Mouse (Mus musculus) spleen, adult 2 months (tissue): Measurements from ENCODE around the gene Cdr2. TPM values are rescaled to one million over a fixed set of nuclear protein-coding genes. Genes with fewer than 3 reads are reported as not detected.
"Not testable (repeated sequence)": the region's sequence is repeated elsewhere in the genome, so short reads cannot be mapped to it uniquely, and the experiment has no call there.

Experiments
- DNase-seq, 2 experiments: peaks; one replicate each; pipeline versions ENCODE4 v3.0.0 to v3.0.0-alpha.2; 2012 to 2021; ENCODE audit warnings: low spot score in 2 of 2, low read depth in 1 of 2
- H3K27ac ChIP-seq: fragments of 200-500 bp; 2 replicates; pipeline ENCODE4 v1.5.1; 2012; ENCODE audit warnings: low read length, inconsistent platforms; ENCODE audit not compliant: insufficient read depth
- H3K27me3 ChIP-seq: fragments of 200-500 bp; 2 replicates; pipeline ENCODE4 v1.6.1; 2012; ENCODE audit warnings: mild to moderate bottlenecking, moderate library complexity, low read length, inconsistent platforms; ENCODE audit not compliant: control insufficient read depth, insufficient read depth
- H3K36me3 ChIP-seq: fragments of 200-500 bp; 2 replicates; pipeline ENCODE4 v1.6.1; 2012; ENCODE audit warnings: mild to moderate bottlenecking, low read length, inconsistent platforms; ENCODE audit not compliant: control insufficient read depth, insufficient read depth
- H3K4me1 ChIP-seq: fragments of 200-500 bp; 2 replicates; pipeline ENCODE4 v1.6.1; 2011; ENCODE audit warnings: inconsistent platforms; ENCODE audit not compliant: control insufficient read depth, insufficient read depth, insufficient read length
- H3K4me3 ChIP-seq: fragments of 200-500 bp; 2 replicates; pipeline ENCODE4 v1.5.1; 2011; ENCODE audit warnings: mild to moderate bottlenecking, inconsistent platforms; ENCODE audit not compliant: insufficient read depth, insufficient read length; ENCODE audit errors: extremely low read depth
- CTCF ChIP-seq: fragments of 200-500 bp; IDR thresholded peaks from 2 replicates; pipeline ENCODE4 v1.5.1; 2011; ENCODE audit warnings: mild to moderate bottlenecking, inconsistent platforms; ENCODE audit not compliant: insufficient read depth, insufficient read length, insufficient replicate concordance; ENCODE audit errors: extremely low read depth
- POLR2A ChIP-seq: fragments of 200-500 bp; IDR thresholded peaks from 2 replicates; pipeline ENCODE4 v1.6.1; 2011; ENCODE audit warnings: low read depth, low read length, inconsistent platforms
- WGBS: fragments of 180-500 bp; shearing (Covaris S2); methylation state at CpG from one replicate; pipeline ENCODE4 v1.1.7; 2018; 5-methylcytosine and 5-hydroxymethylcytosine counted together
- polyA plus RNA-seq: library from polyadenylated mRNA; depleted of rRNA; stranded (reverse); fragments of >200 nt; gene quantifications from 2 replicates; pipeline ENCODE4 v1.2.3, GENCODE M21; 2012; rRNA removed

Gene Cdr2
- polyA plus RNA-seq = 29.4 and 57.4 TPM in 2 replicates

DNA sequence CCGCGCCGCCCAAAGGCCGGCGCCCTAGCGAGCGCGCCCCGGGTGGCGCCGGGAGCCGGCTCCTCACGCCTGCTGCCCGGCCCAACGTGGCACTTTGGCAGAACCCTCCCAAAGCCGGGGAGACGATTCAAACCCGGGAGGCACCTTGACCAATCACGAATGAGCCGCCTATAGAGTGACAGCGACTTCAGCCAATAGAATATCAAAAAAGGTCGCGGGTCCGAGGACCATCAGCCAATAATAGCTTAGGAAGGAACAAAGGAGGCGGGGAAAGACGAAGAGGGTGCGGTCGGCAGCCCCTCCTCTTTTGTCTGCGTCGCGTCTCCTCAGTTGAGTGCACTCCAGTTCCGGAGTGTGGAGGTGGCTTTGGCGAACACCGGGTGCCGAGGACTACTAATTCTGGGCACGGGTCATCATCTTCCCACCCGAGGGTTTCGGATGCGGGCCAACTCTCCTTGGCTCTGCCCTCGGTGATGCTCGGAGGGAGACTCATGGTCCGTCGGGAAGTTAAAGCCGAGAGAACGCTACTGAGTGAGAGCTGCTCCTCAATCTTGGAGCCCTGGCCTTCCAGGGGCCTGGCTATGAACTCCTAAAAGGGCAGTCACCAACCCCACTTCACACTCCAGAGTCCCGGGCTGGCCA, at the start of gene Cdr2, which contains the start of gene Mfsd13b:
Gene Cdr2, minus strand, starts transcription at position 113 of the 642 bp plus-strand sequence.
Gene Mfsd13b, plus strand, starts transcription at position 310 of the 642 bp plus-strand sequence.
- Histone ChIP-seq H3K4me1 (peaks cover 6% of the 10 kb centered on the region), H3K27me3 (peaks cover 2% of the 10 kb centered on the region; the same call in 1 of the 2 replicates), H3K4me3 (peak within 1 kb of the TSS; percentile 67), H3K36me3 (no peaks in the 10 kb centered on the region), H3K27ac (peak within 1 kb of the TSS; percentile 59)
- peak; percentile 92 to 94 for DNase-seq
- WGBS = under 1% methylated on average over 46 of the region's 46 CpGs
- TF ChIP-seq POLR2A = no peak; the same call in 1 of the 2 replicates
- TF ChIP-seq CTCF = no peak

DNA sequence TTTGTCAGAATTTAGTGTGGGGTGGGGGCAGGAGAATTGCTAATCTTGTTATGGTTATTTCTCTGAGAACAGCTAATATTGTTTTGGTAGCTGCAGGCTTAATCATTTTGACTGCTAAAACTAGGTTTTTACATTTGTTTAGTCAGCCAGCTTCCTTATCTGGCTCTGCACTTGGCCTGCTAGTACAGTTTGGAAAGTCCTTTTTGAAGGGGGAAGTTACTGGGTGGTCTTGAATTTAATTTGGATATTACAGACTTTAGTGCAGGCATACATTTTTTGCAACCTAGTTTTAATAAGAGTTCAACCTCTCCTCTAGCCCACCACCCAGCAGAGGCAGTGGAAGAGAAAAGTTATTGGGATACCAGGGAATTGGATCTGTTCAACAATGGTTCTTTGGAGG, 47.8 kb upstream of the Cdr2 start:
- not testable (repeated sequence) for H3K36me3 ChIP-seq, H3K4me3 ChIP-seq, H3K27ac ChIP-seq, H3K4me1 ChIP-seq, H3K27me3 ChIP-seq, DNase-seq

GRCm38 (mm10) chr7:121026300-121026699, 44.2 kb upstream of the Cdr2 start:
- TF ChIP-seq CTCF (no peak), POLR2A (no peak)
- no peaks in the 10 kb centered on the region for H3K27me3 ChIP-seq
- DNase-seq = no peak
- no peak overlapping the region for H3K4me3 ChIP-seq
- no peaks in the 10 kb centered on the region for H3K4me1 ChIP-seq
- WGBS = 70% methylated on average over 3 of the region's 3 CpGs
- H3K27ac ChIP-seq = no peak overlapping the region
- H3K36me3 ChIP-seq = no peaks in the 10 kb centered on the region

GRCm38 (mm10) chr7:121025221-121026008, 43.3 kb upstream of the Cdr2 start:
- H3K27me3 ChIP-seq = no peaks in the 10 kb centered on the region
- no peak for TF ChIP-seq POLR2A
- no peak for TF ChIP-seq CTCF
- H3K36me3 ChIP-seq = no peaks in the 10 kb centered on the region
- no peak overlapping the region for H3K4me3 ChIP-seq
- DNase-seq = no peak
- WGBS = 61% methylated on average over 6 of the region's 6 CpGs
- H3K4me1 ChIP-seq = no peaks in the 10 kb centered on the region
- no peak overlapping the region for H3K27ac ChIP-seq

GRCm38 (mm10) chr7:121020277-121020676, 38.2 kb upstream of the Cdr2 start:
- 53% methylated on average over 8 of the region's 8 CpGs for WGBS
- Histone ChIP-seq H3K36me3 (no peaks in the 10 kb centered on the region), H3K4me1 (no peaks in the 10 kb centered on the region), H3K4me3 (no peak overlapping the region), H3K27ac (no peak overlapping the region), H3K27me3 (no peaks in the 10 kb centered on the region)
- TF ChIP-seq POLR2A = no peak
- no peak for TF ChIP-seq CTCF
- DNase-seq = peak in 1 of 2 experiments; percentile 13

- Histone ChIP-seq H3K36me3 (no peaks in the 10 kb centered on the region), H3K27me3 (no peaks in the 10 kb centered on the region), H3K4me1 (no peaks in the 10 kb centered on the region), H3K4me3 (no peak overlapping the region), H3K27ac (no peak overlapping the region)
- DNase-seq = no peak
- WGBS = 84% methylated on average over 3 of the region's 3 CpGs
- TF ChIP-seq POLR2A = no peak
- TF ChIP-seq CTCF = no peak
These were observed 36.7 kb upstream of the Cdr2 start for GRCm38 (mm10) chr7:121018778-121019177.

GRCm38 (mm10) chr7:121014486-121014885, 32.4 kb upstream of the Cdr2 start:
- WGBS = 87% methylated on average over 10 of the region's 10 CpGs
- Histone ChIP-seq H3K4me1 (no peaks in the 10 kb centered on the region), H3K27ac (no peak overlapping the region), H3K36me3 (no peaks in the 10 kb centered on the region), H3K27me3 (no peaks in the 10 kb centered on the region), H3K4me3 (no peak overlapping the region)
- DNase-seq = no peak
- TF ChIP-seq CTCF = no peak
- TF ChIP-seq POLR2A = no peak
